Mouse (Mus musculus) ES-E14 (cell line): Measurements from ENCODE around the gene Prkcg. TPM values are rescaled to one million over a fixed set of nuclear protein-coding genes. Genes with fewer than 3 reads are reported as not detected.
A peak's percentile ranks its signal among the peaks of the same experiment; 100 is the strongest.

Experiments
- DNase-seq: peaks from one replicate; pipeline ENCODE4 v3.0.0-alpha.2; 2013; ENCODE audit warnings: low read depth, low spot score
- H3K27ac ChIP-seq: 2 replicates; pipeline ENCODE4 v1.5.1; 2012; ENCODE audit warnings: low read depth, mild to moderate bottlenecking, low read length, moderate library complexity, mixed read lengths; ENCODE audit not compliant: poor library complexity, insufficient read depth, severe bottlenecking
- H3K36me3 ChIP-seq: 2 replicates; pipeline ENCODE4 v1.6.1; 2012; ENCODE audit warnings: mild to moderate bottlenecking, low read length, moderate library complexity, mixed read lengths; ENCODE audit not compliant: control insufficient read depth, poor library complexity, insufficient read depth, severe bottlenecking
- H3K4me1 ChIP-seq, 2 experiments: fragments of 150-350 bp in 1 of 2; sonication (generic) in 1 of 2; 2 replicates each; pipeline ENCODE4 v1.6.1; 2012; ENCODE audit warnings: low read length in 2 of 2, mild to moderate bottlenecking in 1 of 2, mixed read lengths in 1 of 2; ENCODE audit not compliant: control insufficient read depth in 2 of 2, insufficient read depth in 2 of 2, poor library complexity in 1 of 2
- H3K4me3 ChIP-seq, 2 experiments: fragments of 150-350 bp in 1 of 2; sonication (generic) in 1 of 2; 2 replicates each; pipeline ENCODE4 v1.5.1; 2012; ENCODE audit warnings: low read length in 2 of 2, low read depth in 1 of 2, mild to moderate bottlenecking in 1 of 2, mixed read lengths in 1 of 2; ENCODE audit not compliant: insufficient read depth in 1 of 2, poor library complexity in 1 of 2, severe bottlenecking in 1 of 2
- H3K9ac ChIP-seq: 2 replicates; pipeline ENCODE4 v1.6.1; 2012; ENCODE audit warnings: low read depth, mild to moderate bottlenecking, low read length, mixed read lengths; ENCODE audit not compliant: poor library complexity, insufficient read depth, severe bottlenecking
- H3K9me3 ChIP-seq: fragments of 150-350 bp; sonication (generic); 2 replicates; pipeline ENCODE4 v1.6.1; 2012; ENCODE audit warnings: low read depth, mild to moderate bottlenecking, low read length; ENCODE audit not compliant: control insufficient read depth, insufficient read depth
- CHD2 ChIP-seq: IDR thresholded peaks from 2 replicates; pipeline ENCODE4 v1.6.1; 2014; ENCODE audit warnings: mild to moderate bottlenecking, low read depth, low read length, inconsistent platforms
- HCFC1 ChIP-seq: IDR thresholded peaks from 2 replicates; pipeline ENCODE4 v1.6.1; 2012; ENCODE audit warnings: low read length, inconsistent platforms, borderline replicate concordance; ENCODE audit not compliant: insufficient read depth
- MAFK ChIP-seq: IDR thresholded peaks from 2 replicates; pipeline ENCODE4 v1.6.1; 2014; ENCODE audit warnings: mild to moderate bottlenecking, low read depth, low read length, inconsistent platforms; ENCODE audit not compliant: insufficient read depth
- ZC3H11A ChIP-seq: IDR thresholded peaks from 2 replicates; pipeline ENCODE4 v1.6.1; 2012; ENCODE audit warnings: low read depth, mild to moderate bottlenecking, inconsistent platforms, low read length, borderline replicate concordance
- ZNF384 ChIP-seq: IDR thresholded peaks from 2 replicates; pipeline ENCODE4 v1.6.1; 2012; ENCODE audit warnings: low read depth, low read length, inconsistent platforms
- in situ Hi-C, 2 experiments: fragments of 600-800 bp; cut with MboI; formaldehyde crosslinking; loops; one replicate each; pipeline ENCODE4 v1.15.1; 2025; ENCODE audit warnings: low sequenced_read_pairs in 2 of 2, inconsistent platforms in 1 of 2; ENCODE audit not compliant: unreplicated experiment in 2 of 2
- total RNA-seq: library from RNA; depleted of rRNA; stranded (reverse); fragments of 300-350 nt; gene quantifications from 2 replicates; pipeline ENCODE4 v1.2.3, GENCODE M21; 2012

Prkcg gene
- total RNA-seq, 1 experiment = 6.6 TPM

GRCm38 (mm10) chr7:3348326-3348725 lies 59.3 kb downstream of the Prkcg start:
- Histone ChIP-seq H3K36me3 (peaks cover 11% of the 10 kb centered on the region; the same call in 1 of the 2 replicates), H3K27ac (peak overlapping the region; percentile 100), H3K9ac (peak overlapping the region; percentile 61; the same call in 1 of the 2 replicates), H3K4me3 (no peak overlapping the region), H3K9me3 (no peaks in the 10 kb centered on the region), H3K4me1 (peaks cover 17% of the 10 kb centered on the region in 2 experiments)
- in situ Hi-C loops = no loop called here
- no peak for TF ChIP-seq ZC3H11A
- TF ChIP-seq CHD2 = peak; percentile 39; the same call in 1 of the 2 replicates
- DNase-seq = no peak

GRCm38 (mm10) chr7:3349775-3350174 lies 60.8 kb downstream of the Prkcg start:
- peaks cover 17 to 22% of the 10 kb centered on the region in 2 experiments for H3K4me1 ChIP-seq
- no peak for DNase-seq
- H3K9ac ChIP-seq = peak overlapping the region; percentile 41; the same call in 1 of the 2 replicates
- peak overlapping the region in 1 of 2 experiments; percentile 0; a peak in 1 of 4 replicates for H3K4me3 ChIP-seq
- H3K9me3 ChIP-seq = no peaks in the 10 kb centered on the region
- in situ Hi-C loops = no loop called here
- TF ChIP-seq ZC3H11A (no peak), ZNF384 (no peak), HCFC1 (no peak)
- H3K36me3 ChIP-seq = peaks cover 9% of the 10 kb centered on the region; the same call in 1 of the 2 replicates
- peak overlapping the region; percentile 100 for H3K27ac ChIP-seq

- no peak overlapping the region for H3K27ac ChIP-seq
- H3K36me3 ChIP-seq = peaks cover 9% of the 10 kb centered on the region; the same call in 1 of the 2 replicates
These were observed 62.6 kb downstream of the Prkcg start for GRCm38 (mm10) chr7:3351536-3351935.

GRCm38 (mm10) chr7:3354850-3355249 lies 65.9 kb downstream of the Prkcg start:
- no peak overlapping the region for H3K27ac ChIP-seq
- H3K9ac ChIP-seq = no peak overlapping the region
- H3K4me1 ChIP-seq = peaks cover 1 to 11% of the 10 kb centered on the region in 2 experiments
- DNase-seq = no peak
- TF ChIP-seq ZC3H11A = no peak
- TF ChIP-seq HCFC1 = no peak
- no peak for TF ChIP-seq CHD2
- no peak for TF ChIP-seq ZNF384
- H3K36me3 ChIP-seq = peaks cover 11% of the 10 kb centered on the region; the same call in 1 of the 2 replicates
- no peaks in the 10 kb centered on the region for H3K9me3 ChIP-seq
- in situ Hi-C loops = no loop called here
- H3K4me3 ChIP-seq = no peak overlapping the region

More at GRCm38 (mm10) chr7:3351536-3351935, 62.6 kb downstream of the Prkcg start:
- Histone ChIP-seq H3K4me1 (peaks cover 14 to 21% of the 10 kb centered on the region in 2 experiments), H3K9ac (no peak overlapping the region), H3K9me3 (no peaks in the 10 kb centered on the region), H3K4me3 (no peak overlapping the region)
- no peak for TF ChIP-seq CHD2
- no peak for TF ChIP-seq HCFC1
- no peak for TF ChIP-seq MAFK
- TF ChIP-seq ZNF384 = no peak
- in situ Hi-C loops = no loop called here
- DNase-seq = no peak

GRCm38 (mm10) chr7:3360678-3361077 lies 71.7 kb downstream of the Prkcg start:
- in situ Hi-C loops = no loop called here
- Histone ChIP-seq H3K4me1 (peaks cover 9 to 19% of the 10 kb centered on the region in 2 experiments; a peak in 3 of 4 replicates), H3K27ac (peak overlapping the region; percentile 24; the same call in 1 of the 2 replicates), H3K36me3 (peaks cover 4% of the 10 kb centered on the region; the same call in 1 of the 2 replicates), H3K9ac (no peak overlapping the region), H3K9me3 (no peaks in the 10 kb centered on the region), H3K4me3 (no peak overlapping the region)
- no peak for DNase-seq
- TF ChIP-seq ZC3H11A (no peak), ZNF384 (no peak), MAFK (no peak), HCFC1 (no peak), CHD2 (no peak)
